17 mouse cellular contexts compared by ENCODE assay signal in genomic region chr9:121506478-121507180, GRCm38 (mm10). TPM values are rescaled to one million over a fixed set of nuclear protein-coding genes. Genes with fewer than 3 reads are reported as not detected.
A peak's percentile ranks its signal among the peaks of the same experiment; 100 is the strongest.
DNase-seq lines count a peak whose midpoint lies in the region; ATAC-seq and TF ChIP-seq lines count a peak whose summit lies in the region.
"Had no signal": no experiment of that assay in that cellular context is flagged by ENCODE, and none has a peak within 500 bp of the region (broad histone marks: within the 10 kb centered on the region; RNA-seq: fewer than 3 reads in every experiment).

No protein-coding gene starts in this region.

- no peaks in the 10 kb centered on the region for H3K27me3 ChIP-seq in midbrain, postnatal 0 days (ENCODE audit: insufficient read depth, low read length)

- intact Hi-C loops in left cerebral cortex, postnatal 14 days (cut with DNase I), result loop anchor here (5.0 kb wide), 1 partner anchor 51 kb away; no protein-coding TSS in a partner anchor

- peak; percentile 93 for ATAC-seq in frontal cortex, adult (ENCODE audit: low TSS enrichment)
- ATAC-seq in midbrain, postnatal 0 days (ENCODE audit: low FRiP score), result no peak
- ATAC-seq: hindbrain, embryonic 16.5 days; liver, embryonic 12.5 days; lung, postnatal 0 days had no signal

- H3K4me1 ChIP-seq in midbrain, postnatal 0 days (ENCODE audit: insufficient read depth, low read length), result no peaks in the 10 kb centered on the region
- H3K4me1 ChIP-seq: liver, embryonic 12.5 days; midbrain, embryonic 10.5 days had no signal

- H3K36me3 ChIP-seq in midbrain, postnatal 0 days (ENCODE audit: insufficient read depth, low read length), result no peaks in the 10 kb centered on the region
- H3K36me3 ChIP-seq: liver, embryonic 12.5 days; midbrain, embryonic 10.5 days had no signal

- DNase-seq in frontal cortex, postnatal 25 days (ENCODE audit: low spot score in 2 of 2), result no peak
- peak; percentile 62 to 86 for DNase-seq in layer of hippocampus, adult 2 months (ENCODE audit: low spot score in 2 of 2)
- DNase-seq in left cerebral cortex, postnatal 14 days (ENCODE audit: low spot score in 2 of 2), result peak; percentile 70 to 91
- peak; percentile 94 for DNase-seq in telencephalon, adult 2 months (ENCODE audit: low read depth, low spot score)
- no peak for DNase-seq in kidney, postnatal 25 days
- no peak for DNase-seq in natural killer cell, adult 2 months (ENCODE audit: low spot score in 2 of 2)
- DNase-seq in midbrain, postnatal 0 days (ENCODE audit: low spot score), result no peak
- DNase-seq: cerebellum, adult 9-11 months; kidney, adult 8-10 months; thymus, postnatal 4 days had no signal

- peak overlapping the region; percentile 89 for H3K27ac ChIP-seq in layer of hippocampus, adult 2 months
- H3K27ac ChIP-seq in midbrain, postnatal 0 days (ENCODE audit: low read depth, low read length), result no peak overlapping the region
- H3K27ac ChIP-seq: liver, embryonic 12.5 days; midbrain, embryonic 10.5 days had no signal

- no peak overlapping the region for H3K4me3 ChIP-seq in layer of hippocampus, adult 2 months
- no peak overlapping the region for H3K4me3 ChIP-seq in midbrain, postnatal 0 days (ENCODE audit: low read depth, low read length)
- H3K4me3 ChIP-seq: liver, embryonic 12.5 days; midbrain, embryonic 10.5 days had no signal

- H3K9me3 ChIP-seq in midbrain, postnatal 0 days (ENCODE audit: low read length), result no peaks in the 10 kb centered on the region
- H3K9me3 ChIP-seq: liver, embryonic 12.5 days; midbrain, embryonic 10.5 days had no signal

- H3K4me2 ChIP-seq in midbrain, postnatal 0 days (ENCODE audit: low read depth, low read length, poor library complexity, severe bottlenecking), result no peak overlapping the region
- H3K4me2 ChIP-seq: liver, embryonic 12.5 days had no signal

- TF ChIP-seq CTCF in layer of hippocampus, adult 2 months (conservative IDR thresholded peaks at IDR 0.05), result no peak
- TF ChIP-seq CTCF in midbrain, postnatal 0 days (IDR thresholded peaks at IDR 0.05), result no peak

- no peak overlapping the region for H3K9ac ChIP-seq in midbrain, postnatal 0 days (replicated peaks; ENCODE audit: low read length, poor library complexity, severe bottlenecking)
- H3K9ac ChIP-seq: liver, embryonic 12.5 days had no signal

- 66% methylated on average over 8 of the region's 8 CpGs for WGBS in midbrain, postnatal 0 days

RNA-seq across cellular contexts. Expression of gene Cck, which starts 11.1 kb away (rescaled TPM):
- 100 to 1,000 TPM; 667 to 672 TPM for total RNA-seq in layer of hippocampus, adult 2 months (2021)
- total RNA-seq in left cerebral cortex, postnatal 14 days (2021), result 100 to 1,000 TPM; 625 to 626 TPM
- total RNA-seq in midbrain, postnatal 0 days (2014; rRNA removed), result 87.3 and 185 TPM in 2 replicates
- 75.4 and 82.9 TPM in 2 replicates for polyA plus RNA-seq in midbrain, postnatal 0 days (2015; fragmentation: Nextera tagmentation; extraction: Ambion mirVana)
- total RNA-seq: granulocyte monocyte progenitor cell, adult 5-6 weeks had no signal
- polyA plus RNA-seq: testis, adult 2 months had no signal

Comparison
In these comparisons a context has a peak if more than half of its experiments do, and no peak if none do; other contexts are left out.
1. DNase-seq: peak in layer of hippocampus, adult 2 months (2 of 2), left cerebral cortex, postnatal 14 days (2 of 2) and telencephalon, adult 2 months (single experiment); none in frontal cortex, postnatal 25 days (0 of 2), kidney, postnatal 25 days (0 of 2), natural killer cell, adult 2 months (0 of 2) and midbrain, postnatal 0 days (single experiment).